Mouse (Mus musculus): ENCODE measurements around the gene Zcchc7.
"Not testable (repeated sequence)": the region's sequence is repeated elsewhere in the genome, so short reads cannot be mapped to it uniquely, and the experiment has no call there.

Zcchc7 gene

GRCm38 (mm10) chr4:44757131-44757530 lies 1.5 kb downstream of the Zcchc7 start:
- not testable (repeated sequence) for DNase-seq (ENCODE audit: low spot score)

GRCm38 (mm10) chr4:44774890-44775289 lies 19.2 kb downstream of the Zcchc7 start:
- no peak for DNase-seq (ENCODE audit: low spot score)

- no peak for DNase-seq (ENCODE audit: low spot score)
Measured at GRCm38 (mm10) chr4:44776651-44777050, 21.0 kb downstream of the Zcchc7 start.

- DNase-seq (ENCODE audit: low spot score) = no peak
Measured at GRCm38 (mm10) chr4:44777101-44777500, 21.4 kb downstream of the Zcchc7 start.

- DNase-seq (ENCODE audit: low spot score) = no peak
Measured at GRCm38 (mm10) chr4:44777711-44778110, 22.0 kb downstream of the Zcchc7 start.

GRCm38 (mm10) chr4:44778316-44778715 lies 22.6 kb downstream of the Zcchc7 start:
- DNase-seq (ENCODE audit: low spot score) = no peak

GRCm38 (mm10) chr4:44780462-44781157 lies 24.9 kb downstream of the Zcchc7 start:
- DNase-seq (ENCODE audit: low spot score) = no peak

- no peak for DNase-seq (ENCODE audit: low spot score)
Measured at GRCm38 (mm10) chr4:44781494-44781893, 25.8 kb downstream of the Zcchc7 start.

GRCm38 (mm10) chr4:44783566-44784292 lies 28.1 kb downstream of the Zcchc7 start:
- no peak for DNase-seq (ENCODE audit: low spot score)

- no peak for DNase-seq (ENCODE audit: low spot score)
Measured at GRCm38 (mm10) chr4:44812855-44813254, 57.2 kb downstream of the Zcchc7 start.

- DNase-seq (ENCODE audit: low spot score) = no peak
Measured at GRCm38 (mm10) chr4:44813770-44814169, 58.1 kb downstream of the Zcchc7 start.

GRCm38 (mm10) chr4:44816584-44816983 lies 60.9 kb downstream of the Zcchc7 start:
- DNase-seq (ENCODE audit: low spot score) = no peak

- DNase-seq (ENCODE audit: low spot score) = no peak
Measured at GRCm38 (mm10) chr4:44830609-44831008, 74.9 kb downstream of the Zcchc7 start.

- no peak for DNase-seq (ENCODE audit: low spot score)
Measured at GRCm38 (mm10) chr4:44851835-44852251, 96.2 kb downstream of the Zcchc7 start.

- DNase-seq (ENCODE audit: low spot score) = no peak
Measured at GRCm38 (mm10) chr4:44871591-44871990, 115.9 kb downstream of the Zcchc7 start.

- DNase-seq (ENCODE audit: low spot score) = no peak
Measured at GRCm38 (mm10) chr4:44872048-44872447, 116.4 kb downstream of the Zcchc7 start.

GRCm38 (mm10) chr4:44880065-44880623 lies 124.5 kb downstream of the Zcchc7 start:
- no peak for DNase-seq (ENCODE audit: low spot score)

GRCm38 (mm10) chr4:44886143-44886542 lies 130.5 kb downstream of the Zcchc7 start:
- no peak for DNase-seq (ENCODE audit: low spot score)

- DNase-seq (ENCODE audit: low spot score) = no peak
Measured at GRCm38 (mm10) chr4:44891344-44891743, 135.7 kb downstream of the Zcchc7 start.

GRCm38 (mm10) chr4:44905651-44906271 lies 150.1 kb downstream of the Zcchc7 start:
- DNase-seq (ENCODE audit: low spot score) = no peak

- no peak for DNase-seq (ENCODE audit: low spot score)
Measured at GRCm38 (mm10) chr4:44906399-44906798, 150.7 kb downstream of the Zcchc7 start.

GRCm38 (mm10) chr4:44910065-44910464 lies 154.4 kb downstream of the Zcchc7 start:
- no peak for DNase-seq (ENCODE audit: low spot score)

- DNase-seq (ENCODE audit: low spot score) = no peak
Measured at GRCm38 (mm10) chr4:44910857-44911256, 155.2 kb downstream of the Zcchc7 start.

Measured in urinary bladder, postnatal 14 days (tissue).